Mouse (Mus musculus) hindbrain, embryonic 12.5 days (tissue): ENCODE data around the gene Lamc3. TPM values are rescaled to one million over a fixed set of nuclear protein-coding genes. Genes with fewer than 3 reads are reported as not detected.
A peak's percentile ranks its signal among the peaks of the same experiment; 100 is the strongest.

ENCODE experiments used
- ATAC-seq: fragments of 200-750 bp; cut with Nextera tagmentation; 2 replicates; pipeline ENCODE4 v1.8.0; 2017; ENCODE audit warnings: moderate TSS enrichment; ENCODE audit not compliant: low FRiP score
- H3K27ac ChIP-seq: fragments of 300-500 bp; sonication (generic); 2 replicates; pipeline ENCODE4 v1.5.1; 2016; ENCODE audit warnings: mild to moderate bottlenecking
- H3K27me3 ChIP-seq: fragments of 300-500 bp; sonication (generic); 2 replicates; pipeline ENCODE4 v1.6.1; 2016; ENCODE audit warnings: mild to moderate bottlenecking
- H3K36me3 ChIP-seq: fragments of 300-500 bp; sonication (generic); 2 replicates; pipeline ENCODE4 v1.6.1; 2016; ENCODE audit warnings: mild to moderate bottlenecking
- H3K4me1 ChIP-seq: fragments of 300-500 bp; sonication (generic); 2 replicates; pipeline ENCODE4 v1.6.1; 2016
- H3K4me2 ChIP-seq: fragments of 300-500 bp; sonication (generic); replicated peaks from 2 replicates; pipeline ENCODE4 v1.6.1; 2016; ENCODE audit warnings: mild to moderate bottlenecking
- H3K4me3 ChIP-seq: fragments of 300-500 bp; sonication (generic); 2 replicates; pipeline ENCODE4 v1.5.1; 2016; ENCODE audit warnings: mild to moderate bottlenecking
- H3K9ac ChIP-seq: fragments of 300-500 bp; sonication (generic); 2 replicates; pipeline ENCODE4 v1.6.1; 2016; ENCODE audit warnings: mild to moderate bottlenecking, moderate library complexity
- H3K9me3 ChIP-seq: fragments of 300-500 bp; sonication (generic); replicated peaks from 2 replicates; pipeline ENCODE4 v1.6.1; 2016; ENCODE audit warnings: mild to moderate bottlenecking
- WGBS: fragments of 180-500 bp; shearing (Covaris S2); methylation state at CpG from one replicate; pipeline ENCODE4 v1.1.7; 2016; 5-methylcytosine and 5-hydroxymethylcytosine counted together
- polyA plus RNA-seq: library from polyadenylated mRNA; unstranded; fragments of >200 nt; fragmentation: Nextera tagmentation; extraction: Ambion mirVana; gene quantifications from 2 replicates; pipeline ENCODE4 v1.2.1, GENCODE M21; 2016

Gene Lamc3
- polyA plus RNA-seq, 1 experiment from 2014 or later, result 7.6 TPM

DNA sequence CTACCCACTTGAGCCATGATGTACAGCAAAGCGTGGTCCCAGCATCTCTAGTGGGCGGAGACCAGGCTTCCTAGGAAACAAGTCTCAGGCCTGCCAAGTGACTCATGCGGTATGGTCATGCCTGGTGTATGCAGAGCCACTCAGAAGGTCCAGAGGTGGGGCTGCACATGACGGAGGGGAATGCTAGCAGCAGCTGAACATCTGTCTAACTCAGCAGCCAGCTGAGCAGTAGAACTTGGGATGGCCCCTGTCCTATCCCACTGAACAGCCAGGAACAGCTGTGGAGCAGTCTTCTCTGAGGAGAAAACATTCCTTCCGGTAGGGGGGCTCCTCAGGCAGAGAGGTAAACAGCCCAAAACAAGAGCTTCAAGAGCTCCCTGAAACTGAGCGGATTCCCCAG, 61.3 kb downstream of the Lamc3 start:
- Histone ChIP-seq H3K4me1 (peaks cover 27% of the 10 kb centered on the region), H3K9me3 (no peaks in the 10 kb centered on the region), H3K27me3 (peaks cover 17% of the 10 kb centered on the region; the same call in 1 of the 2 replicates), H3K4me2 (no peak overlapping the region), H3K9ac (no peak overlapping the region), H3K27ac (no peak overlapping the region), H3K36me3 (no peaks in the 10 kb centered on the region), H3K4me3 (no peak overlapping the region)
- ATAC-seq, result no peak
- WGBS, result 75% methylated on average over 6 of the region's 6 CpGs

GRCm38 (mm10) chr2:31948801-31949200, 61.7 kb downstream of the Lamc3 start:
- no peak overlapping the region for H3K27ac ChIP-seq
- 74% methylated on average over 6 of the region's 6 CpGs for WGBS
- H3K4me3 ChIP-seq, result no peak overlapping the region
- H3K9ac ChIP-seq, result no peak overlapping the region
- H3K36me3 ChIP-seq, result 0 out of 2 replicates have a peak, but pooled peaks cover 3% of the 10 kb centered on the region
- H3K9me3 ChIP-seq, result no peaks in the 10 kb centered on the region
- peaks cover 17% of the 10 kb centered on the region; the same call in 1 of the 2 replicates for H3K27me3 ChIP-seq
- no peak overlapping the region for H3K4me2 ChIP-seq
- no peak for ATAC-seq
- H3K4me1 ChIP-seq, result peaks cover 29% of the 10 kb centered on the region

- Histone ChIP-seq H3K36me3 (0 out of 2 replicates have a peak, but pooled peaks cover 4% of the 10 kb centered on the region), H3K4me1 (peaks cover 30% of the 10 kb centered on the region), H3K27ac (no peak within 1 kb of the TSS), H3K27me3 (peaks cover 17% of the 10 kb centered on the region; the same call in 1 of the 2 replicates), H3K4me2 (peak within 1 kb of the TSS; percentile 98), H3K4me3 (peak within 1 kb of the TSS; percentile 67), H3K9me3 (no peaks in the 10 kb centered on the region), H3K9ac (peak within 1 kb of the TSS; percentile 74)
- under 1% methylated on average over 66 of the region's 66 CpGs for WGBS
- ATAC-seq, result peak; percentile 71
Observed at GRCm38 (mm10) chr2:31950058-31950871, 63.2 kb downstream of the Lamc3 start, which contains the start of gene Aif1l. Aif1l (plus strand) TSS chr2:31950139.

DNA sequence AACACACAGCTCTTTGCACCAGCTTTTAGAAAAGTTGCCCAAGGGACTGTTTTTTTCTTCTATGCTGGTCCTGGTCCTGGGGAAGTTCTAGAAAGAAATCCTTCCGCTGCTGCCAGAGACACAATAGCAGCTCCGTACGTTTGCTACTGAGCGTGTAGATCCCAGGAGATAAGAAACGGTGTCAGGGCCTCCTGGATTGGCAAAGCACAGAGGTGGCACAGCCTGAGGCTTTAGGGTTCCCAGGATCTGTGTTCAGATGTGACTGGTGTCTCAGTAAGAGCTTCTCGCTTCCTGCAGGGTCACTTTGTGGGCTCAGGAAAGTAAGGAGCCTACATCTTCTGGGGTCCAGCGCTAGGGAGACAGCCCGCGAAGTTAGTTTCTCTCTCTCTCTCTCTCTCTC, 63.9 kb downstream of the Lamc3 start:
- Histone ChIP-seq H3K4me1 (peaks cover 30% of the 10 kb centered on the region), H3K27me3 (peaks cover 17% of the 10 kb centered on the region; the same call in 1 of the 2 replicates), H3K4me3 (peak overlapping the region; percentile 67), H3K27ac (no peak overlapping the region), H3K36me3 (0 out of 2 replicates have a peak, but pooled peaks cover 4% of the 10 kb centered on the region), H3K9me3 (no peaks in the 10 kb centered on the region), H3K4me2 (peak overlapping the region; percentile 98), H3K9ac (peak overlapping the region; percentile 74)
- WGBS, result 25% methylated on average over 9 of the region's 9 CpGs
- ATAC-seq, result no peak

DNA sequence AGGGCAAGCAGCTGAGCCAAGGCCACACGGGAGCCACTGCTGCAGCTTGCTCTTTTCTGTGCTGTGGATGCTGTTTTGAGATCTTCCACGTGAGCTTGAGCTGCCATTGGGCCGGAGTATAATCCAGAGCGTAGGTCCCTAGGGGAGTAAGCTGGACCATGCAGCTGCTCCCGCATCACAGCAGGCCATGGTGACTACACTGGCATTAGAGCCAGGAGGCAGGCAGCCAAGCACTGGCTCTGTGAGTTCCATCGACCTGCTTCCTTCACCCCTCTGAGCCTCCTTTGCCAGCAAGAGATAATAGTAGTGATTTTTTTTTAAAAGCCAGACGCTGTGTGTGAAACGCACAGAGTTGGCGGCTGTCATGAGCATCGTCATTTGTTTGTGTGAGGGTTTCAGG, 65.1 kb downstream of the Lamc3 start:
- no peak overlapping the region for H3K27ac ChIP-seq
- peaks cover 30% of the 10 kb centered on the region for H3K4me1 ChIP-seq
- ATAC-seq, result no peak
- H3K27me3 ChIP-seq, result peaks cover 17% of the 10 kb centered on the region; the same call in 1 of the 2 replicates
- H3K4me2 ChIP-seq, result no peak overlapping the region
- no peak overlapping the region for H3K9ac ChIP-seq
- no peak overlapping the region for H3K4me3 ChIP-seq
- WGBS, result 91% methylated on average over 10 of the region's 10 CpGs
- 0 out of 2 replicates have a peak, but pooled peaks cover 4% of the 10 kb centered on the region for H3K36me3 ChIP-seq
- H3K9me3 ChIP-seq, result no peaks in the 10 kb centered on the region

GRCm38 (mm10) chr2:31952725-31953124, 65.6 kb downstream of the Lamc3 start:
- Histone ChIP-seq H3K4me2 (no peak overlapping the region), H3K36me3 (0 out of 2 replicates have a peak, but pooled peaks cover 7% of the 10 kb centered on the region), H3K9me3 (no peaks in the 10 kb centered on the region), H3K4me3 (no peak overlapping the region), H3K9ac (no peak overlapping the region), H3K4me1 (peaks cover 30% of the 10 kb centered on the region), H3K27me3 (peaks cover 17% of the 10 kb centered on the region; the same call in 1 of the 2 replicates), H3K27ac (no peak overlapping the region)
- no peak for ATAC-seq
- 95% methylated on average over 3 of the region's 3 CpGs for WGBS

GRCm38 (mm10) chr2:31953687-31954086, 66.6 kb downstream of the Lamc3 start:
- no peak overlapping the region for H3K27ac ChIP-seq

GRCm38 (mm10) chr2:31954779-31955181, 67.7 kb downstream of the Lamc3 start:
- 80% methylated on average over 9 of the region's 9 CpGs for WGBS
- H3K9ac ChIP-seq, result 0 out of 2 replicates have a peak overlapping the region, but pooled peaks have one; percentile 18
- no peak overlapping the region for H3K4me3 ChIP-seq
- H3K36me3 ChIP-seq, result 0 out of 2 replicates have a peak, but pooled peaks cover 8% of the 10 kb centered on the region
- H3K4me2 ChIP-seq, result no peak overlapping the region
- H3K9me3 ChIP-seq, result no peaks in the 10 kb centered on the region
- ATAC-seq, result no peak
- peaks cover 30% of the 10 kb centered on the region for H3K4me1 ChIP-seq
- no peak overlapping the region for H3K27ac ChIP-seq
- H3K27me3 ChIP-seq, result 0 out of 2 replicates have a peak, but pooled peaks cover 12% of the 10 kb centered on the region

More at GRCm38 (mm10) chr2:31953687-31954086, 66.6 kb downstream of the Lamc3 start:
- H3K9me3 ChIP-seq, result no peaks in the 10 kb centered on the region
- WGBS, result 82% methylated on average over 8 of the region's 8 CpGs
- no peak overlapping the region for H3K4me3 ChIP-seq
- H3K4me1 ChIP-seq, result peaks cover 30% of the 10 kb centered on the region
- peaks cover 17% of the 10 kb centered on the region; the same call in 1 of the 2 replicates for H3K27me3 ChIP-seq
- ATAC-seq, result no peak
- no peak overlapping the region for H3K4me2 ChIP-seq
- H3K9ac ChIP-seq, result no peak overlapping the region
- 0 out of 2 replicates have a peak, but pooled peaks cover 8% of the 10 kb centered on the region for H3K36me3 ChIP-seq

DNA sequence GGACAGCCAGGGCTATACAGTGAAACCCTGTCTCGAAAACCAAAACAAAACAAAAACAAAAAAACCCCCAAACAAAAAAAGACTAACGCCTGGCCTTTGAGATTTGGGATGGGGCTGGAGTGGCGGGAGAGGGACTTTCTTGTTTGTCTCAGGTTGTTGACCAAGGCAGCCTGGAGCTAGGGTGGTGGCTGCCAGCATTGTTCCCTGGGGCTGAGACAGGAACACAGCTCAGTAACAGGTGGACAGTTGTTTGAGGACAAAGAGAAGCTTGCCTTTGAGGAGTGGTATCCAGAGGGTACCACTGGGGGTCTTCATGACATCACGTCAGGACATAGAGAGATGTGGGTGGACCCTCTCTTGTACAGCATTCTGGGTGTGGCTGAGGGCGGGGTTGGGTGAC, 68.6 kb downstream of the Lamc3 start:
- no peak overlapping the region for H3K9ac ChIP-seq
- no peaks in the 10 kb centered on the region for H3K9me3 ChIP-seq
- no peak overlapping the region for H3K27ac ChIP-seq
- WGBS, result 83% methylated on average over 5 of the region's 5 CpGs
- H3K4me2 ChIP-seq, result no peak overlapping the region
- H3K4me3 ChIP-seq, result no peak overlapping the region
- 0 out of 2 replicates have a peak, but pooled peaks cover 5% of the 10 kb centered on the region for H3K27me3 ChIP-seq
- H3K4me1 ChIP-seq, result peaks cover 22% of the 10 kb centered on the region
- H3K36me3 ChIP-seq, result 0 out of 2 replicates have a peak, but pooled peaks cover 8% of the 10 kb centered on the region
- no peak for ATAC-seq

GRCm38 (mm10) chr2:31957211-31957610, 70.1 kb downstream of the Lamc3 start:
- H3K27me3 ChIP-seq, result no peaks in the 10 kb centered on the region
- no peak overlapping the region for H3K9ac ChIP-seq
- peaks cover 21% of the 10 kb centered on the region for H3K4me1 ChIP-seq
- WGBS, result 86% methylated on average over 10 of the region's 10 CpGs
- H3K4me3 ChIP-seq, result no peak overlapping the region
- no peak for ATAC-seq
- no peak overlapping the region for H3K4me2 ChIP-seq
- 0 out of 2 replicates have a peak, but pooled peaks cover 11% of the 10 kb centered on the region for H3K36me3 ChIP-seq
- H3K27ac ChIP-seq, result no peak overlapping the region
- no peaks in the 10 kb centered on the region for H3K9me3 ChIP-seq

DNA sequence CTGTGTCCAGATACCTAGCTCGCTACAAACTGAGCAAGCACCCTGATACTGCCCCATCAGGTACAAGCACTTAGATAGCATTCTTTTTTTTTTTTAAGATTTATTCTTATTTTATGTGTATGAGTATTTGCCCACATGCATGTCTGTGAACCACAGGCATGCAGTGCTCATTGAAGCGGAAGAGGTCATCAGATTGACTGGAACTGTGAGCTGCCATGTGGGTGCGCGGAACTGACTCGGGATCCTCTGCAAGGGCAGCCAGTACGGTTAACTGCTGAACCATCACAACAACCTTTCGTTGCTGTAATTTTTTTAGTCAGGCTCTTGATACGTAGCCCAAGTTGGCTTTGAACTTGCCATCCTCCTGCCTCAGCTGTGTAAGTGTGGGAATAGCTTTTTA, 73.9 kb downstream of the Lamc3 start:
- WGBS, result 89% methylated on average over 8 of the region's 8 CpGs
- Histone ChIP-seq H3K4me2 (no peak overlapping the region), H3K9me3 (no peaks in the 10 kb centered on the region), H3K36me3 (0 out of 2 replicates have a peak, but pooled peaks cover 9% of the 10 kb centered on the region), H3K4me1 (peaks cover 28% of the 10 kb centered on the region), H3K4me3 (no peak overlapping the region), H3K27ac (0 out of 2 replicates have a peak overlapping the region, but pooled peaks have one; percentile 82), H3K9ac (no peak overlapping the region), H3K27me3 (no peaks in the 10 kb centered on the region)
- ATAC-seq, result no peak

DNA sequence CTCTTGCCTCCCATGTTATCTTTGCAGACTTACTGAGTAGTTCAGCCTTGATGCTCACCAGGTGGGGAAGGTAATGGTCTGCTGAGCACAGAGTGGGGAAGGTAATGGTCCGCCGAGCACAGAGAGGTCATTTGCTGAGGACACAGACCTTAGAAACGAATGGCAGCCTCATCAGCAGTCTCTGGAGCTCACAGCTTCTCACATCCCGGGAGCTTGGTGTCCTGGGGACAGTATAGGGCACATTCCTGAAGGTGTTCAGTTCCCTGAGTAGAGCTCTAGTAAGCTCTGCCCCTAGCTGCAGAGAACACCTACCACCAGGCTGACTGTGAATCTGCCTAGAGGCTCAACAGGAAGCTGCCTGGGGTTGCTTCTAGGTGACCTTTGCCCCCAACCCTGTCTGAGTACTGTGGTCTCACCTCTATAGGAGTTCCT, 74.7 kb downstream of the Lamc3 start:
- Histone ChIP-seq H3K9ac (no peak overlapping the region), H3K27ac (peak overlapping the region; percentile 82), H3K36me3 (0 out of 2 replicates have a peak, but pooled peaks cover 9% of the 10 kb centered on the region), H3K9me3 (no peaks in the 10 kb centered on the region), H3K4me3 (no peak overlapping the region), H3K27me3 (no peaks in the 10 kb centered on the region), H3K4me1 (peaks cover 28% of the 10 kb centered on the region), H3K4me2 (0 out of 2 replicates have a peak overlapping the region, but pooled peaks have one; percentile 3)
- 64% methylated on average over 4 of the region's 4 CpGs for WGBS
- ATAC-seq, result no peak
